Mouse (Mus musculus): Measurements from ENCODE around the gene Bcas3. TPM values are rescaled to one million over a fixed set of nuclear protein-coding genes. Genes with fewer than 3 reads are reported as not detected.

The Bcas3 gene
- polyA plus RNA-seq, 1 experiment from 2014 or later, result 20.5 TPM

- no peak for ATAC-seq (replicated peaks; ENCODE audit: extremely low read depth, insufficient read depth, low FRiP score)
- H3K4me2 ChIP-seq (ENCODE audit: low read depth, low read length), result no peak overlapping the region
- no peaks in the 10 kb centered on the region for H3K36me3 ChIP-seq (ENCODE audit: control insufficient read depth, insufficient read depth)
- peaks cover 2% of the 10 kb centered on the region; the same call in 1 of the 2 replicates for H3K4me1 ChIP-seq (ENCODE audit: control insufficient read depth, insufficient read depth, low read length)
- 58% methylated on average over 6 of the region's 6 CpGs for WGBS
- no peak overlapping the region for H3K27ac ChIP-seq (ENCODE audit: low read length)
- no peak overlapping the region for H3K9ac ChIP-seq (ENCODE audit: low read length)
- H3K9me3 ChIP-seq (replicated peaks; ENCODE audit: control insufficient read depth, low read length), result no peaks in the 10 kb centered on the region
- H3K4me3 ChIP-seq (ENCODE audit: low read length), result no peak overlapping the region
- no peaks in the 10 kb centered on the region for H3K27me3 ChIP-seq (ENCODE audit: control insufficient read depth, insufficient read depth, low read length)
These were observed 413.8 kb downstream of the Bcas3 start for GRCm38 (mm10) chr11:85766811-85767210.

- Histone ChIP-seq H3K27ac (ENCODE audit: low read length) (no peak overlapping the region), H3K27me3 (ENCODE audit: control insufficient read depth, insufficient read depth, low read length) (peaks cover 7% of the 10 kb centered on the region; the same call in 1 of the 2 replicates), H3K9ac (ENCODE audit: low read length) (no peak overlapping the region), H3K4me3 (ENCODE audit: low read length) (no peak overlapping the region), H3K36me3 (ENCODE audit: control insufficient read depth, insufficient read depth) (no peaks in the 10 kb centered on the region), H3K4me1 (ENCODE audit: control insufficient read depth, insufficient read depth, low read length) (peaks cover 2% of the 10 kb centered on the region; the same call in 1 of the 2 replicates), H3K4me2 (ENCODE audit: low read depth, low read length) (no peak overlapping the region), H3K9me3 (replicated peaks; ENCODE audit: control insufficient read depth, low read length) (no peaks in the 10 kb centered on the region)
- WGBS, result 82% methylated on average over 2 of the region's 2 CpGs
- ATAC-seq (replicated peaks; ENCODE audit: extremely low read depth, insufficient read depth, low FRiP score), result no peak
These were observed 416.8 kb downstream of the Bcas3 start for GRCm38 (mm10) chr11:85769740-85770139.

- peaks cover 10% of the 10 kb centered on the region; the same call in 1 of the 2 replicates for H3K27me3 ChIP-seq (ENCODE audit: control insufficient read depth, insufficient read depth, low read length)
- H3K27ac ChIP-seq (ENCODE audit: low read length), result no peak overlapping the region
- H3K4me2 ChIP-seq (ENCODE audit: low read depth, low read length), result no peak overlapping the region
- 58% methylated on average over 4 of the region's 4 CpGs for WGBS
- no peak overlapping the region for H3K4me3 ChIP-seq (ENCODE audit: low read length)
- H3K9ac ChIP-seq (ENCODE audit: low read length), result no peak overlapping the region
- no peaks in the 10 kb centered on the region for H3K36me3 ChIP-seq (ENCODE audit: control insufficient read depth, insufficient read depth)
- H3K4me1 ChIP-seq (ENCODE audit: control insufficient read depth, insufficient read depth, low read length), result 0 out of 2 replicates have a peak, but pooled peaks cover 5% of the 10 kb centered on the region
- ATAC-seq (replicated peaks; ENCODE audit: extremely low read depth, insufficient read depth, low FRiP score), result no peak
- no peaks in the 10 kb centered on the region for H3K9me3 ChIP-seq (replicated peaks; ENCODE audit: control insufficient read depth, low read length)
These were observed 420.4 kb downstream of the Bcas3 start for GRCm38 (mm10) chr11:85773391-85773790.

GRCm38 (mm10) chr11:85774707-85775106 lies 421.7 kb downstream of the Bcas3 start:
- no peak overlapping the region for H3K4me3 ChIP-seq (ENCODE audit: low read length)
- H3K4me1 ChIP-seq (ENCODE audit: control insufficient read depth, insufficient read depth, low read length), result 0 out of 2 replicates have a peak, but pooled peaks cover 5% of the 10 kb centered on the region
- no peaks in the 10 kb centered on the region for H3K9me3 ChIP-seq (replicated peaks; ENCODE audit: control insufficient read depth, low read length)
- WGBS, result 63% methylated on average over 6 of the region's 6 CpGs
- no peaks in the 10 kb centered on the region for H3K36me3 ChIP-seq (ENCODE audit: control insufficient read depth, insufficient read depth)
- peaks cover 11% of the 10 kb centered on the region for H3K27me3 ChIP-seq (ENCODE audit: control insufficient read depth, insufficient read depth, low read length)
- no peak overlapping the region for H3K9ac ChIP-seq (ENCODE audit: low read length)
- ATAC-seq (replicated peaks; ENCODE audit: extremely low read depth, insufficient read depth, low FRiP score), result no peak
- no peak overlapping the region for H3K27ac ChIP-seq (ENCODE audit: low read length)
- H3K4me2 ChIP-seq (ENCODE audit: low read depth, low read length), result no peak overlapping the region

- Histone ChIP-seq H3K36me3 (ENCODE audit: control insufficient read depth, insufficient read depth) (no peaks in the 10 kb centered on the region), H3K9ac (ENCODE audit: low read length) (no peak overlapping the region), H3K27ac (ENCODE audit: low read length) (no peak overlapping the region), H3K9me3 (replicated peaks; ENCODE audit: control insufficient read depth, low read length) (no peaks in the 10 kb centered on the region), H3K27me3 (ENCODE audit: control insufficient read depth, insufficient read depth, low read length) (peaks cover 15% of the 10 kb centered on the region), H3K4me2 (ENCODE audit: low read depth, low read length) (no peak overlapping the region), H3K4me3 (ENCODE audit: low read length) (no peak overlapping the region), H3K4me1 (ENCODE audit: control insufficient read depth, insufficient read depth, low read length) (0 out of 2 replicates have a peak, but pooled peaks cover 5% of the 10 kb centered on the region)
- no peak for ATAC-seq (replicated peaks; ENCODE audit: extremely low read depth, insufficient read depth, low FRiP score)
- WGBS, result 39% methylated on average over 7 of the region's 7 CpGs
These were observed 422.5 kb downstream of the Bcas3 start for GRCm38 (mm10) chr11:85775492-85775891.

- H3K36me3 ChIP-seq (ENCODE audit: control insufficient read depth, insufficient read depth), result no peaks in the 10 kb centered on the region
- WGBS, result 71% methylated on average over 7 of the region's 7 CpGs
- ATAC-seq (replicated peaks; ENCODE audit: extremely low read depth, insufficient read depth, low FRiP score), result no peak
- H3K27ac ChIP-seq (ENCODE audit: low read length), result no peak overlapping the region
- no peak overlapping the region for H3K9ac ChIP-seq (ENCODE audit: low read length)
- no peak overlapping the region for H3K4me3 ChIP-seq (ENCODE audit: low read length)
- no peak overlapping the region for H3K4me2 ChIP-seq (ENCODE audit: low read depth, low read length)
- H3K27me3 ChIP-seq (ENCODE audit: control insufficient read depth, insufficient read depth, low read length), result peaks cover 21% of the 10 kb centered on the region
- H3K4me1 ChIP-seq (ENCODE audit: control insufficient read depth, insufficient read depth, low read length), result 0 out of 2 replicates have a peak, but pooled peaks cover 5% of the 10 kb centered on the region
- H3K9me3 ChIP-seq (replicated peaks; ENCODE audit: control insufficient read depth, low read length), result no peaks in the 10 kb centered on the region
These were observed 423.9 kb downstream of the Bcas3 start for GRCm38 (mm10) chr11:85776861-85777360.

GRCm38 (mm10) chr11:85777950-85778349 lies 425.0 kb downstream of the Bcas3 start:
- Histone ChIP-seq H3K9ac (ENCODE audit: low read length) (no peak overlapping the region), H3K4me3 (ENCODE audit: low read length) (no peak overlapping the region), H3K27me3 (ENCODE audit: control insufficient read depth, insufficient read depth, low read length) (peaks cover 19% of the 10 kb centered on the region), H3K27ac (ENCODE audit: low read length) (no peak overlapping the region), H3K4me2 (ENCODE audit: low read depth, low read length) (no peak overlapping the region), H3K36me3 (ENCODE audit: control insufficient read depth, insufficient read depth) (no peaks in the 10 kb centered on the region), H3K9me3 (replicated peaks; ENCODE audit: control insufficient read depth, low read length) (no peaks in the 10 kb centered on the region), H3K4me1 (ENCODE audit: control insufficient read depth, insufficient read depth, low read length) (0 out of 2 replicates have a peak, but pooled peaks cover 5% of the 10 kb centered on the region)
- ATAC-seq (replicated peaks; ENCODE audit: extremely low read depth, insufficient read depth, low FRiP score), result no peak
- 72% methylated on average over 2 of the region's 2 CpGs for WGBS

GRCm38 (mm10) chr11:85780303-85780702 lies 427.3 kb downstream of the Bcas3 start:
- Histone ChIP-seq H3K36me3 (ENCODE audit: control insufficient read depth, insufficient read depth) (no peaks in the 10 kb centered on the region), H3K9me3 (replicated peaks; ENCODE audit: control insufficient read depth, low read length) (no peaks in the 10 kb centered on the region), H3K27ac (ENCODE audit: low read length) (no peak overlapping the region), H3K4me1 (ENCODE audit: control insufficient read depth, insufficient read depth, low read length) (0 out of 2 replicates have a peak, but pooled peaks cover 2% of the 10 kb centered on the region), H3K9ac (ENCODE audit: low read length) (no peak overlapping the region), H3K27me3 (ENCODE audit: control insufficient read depth, insufficient read depth, low read length) (peaks cover 19% of the 10 kb centered on the region), H3K4me3 (ENCODE audit: low read length) (no peak overlapping the region), H3K4me2 (ENCODE audit: low read depth, low read length) (no peak overlapping the region)
- WGBS, result 62% methylated on average over 4 of the region's 4 CpGs
- no peak for ATAC-seq (replicated peaks; ENCODE audit: extremely low read depth, insufficient read depth, low FRiP score)

- ATAC-seq (replicated peaks; ENCODE audit: extremely low read depth, insufficient read depth, low FRiP score), result 0 out of 2 replicates have a peak, but pooled peaks have one; percentile 10
- Histone ChIP-seq H3K4me3 (ENCODE audit: low read length) (no peak overlapping the region), H3K9ac (ENCODE audit: low read length) (no peak overlapping the region), H3K9me3 (replicated peaks; ENCODE audit: control insufficient read depth, low read length) (no peaks in the 10 kb centered on the region), H3K36me3 (ENCODE audit: control insufficient read depth, insufficient read depth) (no peaks in the 10 kb centered on the region), H3K4me1 (ENCODE audit: control insufficient read depth, insufficient read depth, low read length) (no peaks in the 10 kb centered on the region), H3K27me3 (ENCODE audit: control insufficient read depth, insufficient read depth, low read length) (peaks cover 13% of the 10 kb centered on the region), H3K4me2 (ENCODE audit: low read depth, low read length) (no peak overlapping the region), H3K27ac (ENCODE audit: low read length) (no peak overlapping the region)
- WGBS, result 78% methylated on average over 3 of the region's 3 CpGs
These were observed 433.2 kb downstream of the Bcas3 start for GRCm38 (mm10) chr11:85786113-85786718.

Measured in heart, embryonic 16.5 days (tissue).